Mouse (Mus musculus) kidney, embryonic 14.5 days (tissue): ENCODE measurements around the gene Simc1. TPM values are rescaled to one million over a fixed set of nuclear protein-coding genes. Genes with fewer than 3 reads are reported as not detected.

ENCODE experiments used
- microRNA-seq: library from miRNA; unstranded; fragments of <30 nt; microRNA quantifications from one replicate; pipeline ENCODE4, GENCODE M21; 2016
- polyA plus RNA-seq: library from polyadenylated mRNA; unstranded; fragments of >200 nt; fragmentation: Nextera tagmentation; extraction: Ambion mirVana; gene quantifications from 2 replicates; pipeline ENCODE4 v1.2.1, GENCODE M21; 2014

Gene Simc1
- polyA plus RNA-seq, 1 experiment from 2014 or later: 17.9 TPM

Small RNAs within 50 kb of the gene (microRNA-seq; reads per million reads assigned to microRNA genes)
- not detected for gene Gm24195

Other genes with a start within 250 kb of the Simc1 start
- 4.5 and 6.4 TPM in 2 replicates for gene Cplx2, start 132.4 kb upstream of the Simc1 start, polyA plus RNA-seq
- gene Thoc3, start 34.9 kb upstream of the Simc1 start, polyA plus RNA-seq: 142 and 151 TPM in 2 replicates
- 96.7 and 158 TPM in 2 replicates for gene 4833439L19Rik, start 61.7 kb downstream of the Simc1 start, polyA plus RNA-seq
- 29.7 and 33.5 TPM in 2 replicates for gene Arl10, start 71.2 kb downstream of the Simc1 start, polyA plus RNA-seq
- 78.6 and 88.6 TPM in 2 replicates for gene Nop16, start 86.3 kb downstream of the Simc1 start, polyA plus RNA-seq
- 203 and 224 TPM in 2 replicates for gene Higd2a, start 86.4 kb downstream of the Simc1 start, polyA plus RNA-seq
- gene Cltb, start 107.6 kb downstream of the Simc1 start, polyA plus RNA-seq: 36.3 TPM in 2 replicates
- gene Faf2, start 118.0 kb downstream of the Simc1 start, polyA plus RNA-seq: 87.5 and 126 TPM in 2 replicates
- 74.0 and 92.7 TPM in 2 replicates for gene Rnf44, start 190.1 kb downstream of the Simc1 start, polyA plus RNA-seq
- gene Cdhr2, start 197.7 kb downstream of the Simc1 start, polyA plus RNA-seq: 1.2 and 1.9 TPM in 2 replicates
- 0.31 and 0.41 TPM in 2 replicates for gene Gprin1, start 246.1 kb downstream of the Simc1 start, polyA plus RNA-seq